Mouse (Mus musculus) urinary bladder, adult 18-20 months (tissue): ENCODE measurements at regions not wholly inside any gene's neighbourhood (a gene's known extent, or its start where the extent isn't known, plus 50 kb on each side); places are given as distances from the start of the nearest gene placed in this dataset.
A peak's percentile ranks its signal among the peaks of the same experiment; 100 is the strongest.
"Not testable (repeated sequence)": the region's sequence is repeated elsewhere in the genome, so short reads cannot be mapped to it uniquely, and the experiment has no call there.

Source experiments
- DNase-seq, 2 experiments: peaks; one replicate each; pipeline ENCODE4 v3.0.0; 2022; ENCODE audit warnings: low spot score in 2 of 2, mixed read lengths in 2 of 2

GRCm38 (mm10) chr7:138758386-138758785 lies 87.5 kb upstream of the Ppp2r2d start:
- no peak for DNase-seq

GRCm38 (mm10) chr7:138748442-138748841 lies 97.4 kb upstream of the Ppp2r2d start:
- DNase-seq: no peak

- no peak for DNase-seq
Observed at GRCm38 (mm10) chr7:138746616-138747015, 99.3 kb upstream of the Ppp2r2d start.

GRCm38 (mm10) chr7:138742516-138742845 lies 103.4 kb upstream of the Ppp2r2d start:
- no peak for DNase-seq

- DNase-seq: no peak
Observed at GRCm38 (mm10) chr7:138741816-138742515, 103.9 kb upstream of the Ppp2r2d start.

GRCm38 (mm10) chr7:138734254-138734653 lies 111.6 kb upstream of the Ppp2r2d start:
- DNase-seq: peak in 1 of 2 experiments; percentile 18

- DNase-seq: no peak
Observed at GRCm38 (mm10) chr7:138724829-138725228, 121.0 kb upstream of the Ppp2r2d start.

- no peak for DNase-seq
Observed at GRCm38 (mm10) chr7:138719608-138720007, 126.3 kb upstream of the Ppp2r2d start.

- no peak for DNase-seq
Observed at GRCm38 (mm10) chr7:138719115-138719514, 126.8 kb upstream of the Ppp2r2d start.

- no peak for DNase-seq
Observed at GRCm38 (mm10) chr7:138714731-138715130, 131.1 kb upstream of the Ppp2r2d start.

- DNase-seq: no peak
Observed at GRCm38 (mm10) chr7:138708373-138708772, 137.5 kb upstream of the Ppp2r2d start.

- not testable (repeated sequence) for DNase-seq
Observed at GRCm38 (mm10) chr7:138699599-138699998, 146.3 kb upstream of the Ppp2r2d start.

GRCm38 (mm10) chr7:138682161-138682560 lies 163.7 kb upstream of the Ppp2r2d start:
- DNase-seq: no peak

- DNase-seq: no peak
Observed at GRCm38 (mm10) chr7:138680530-138680929, 165.3 kb upstream of the Ppp2r2d start.

- no peak for DNase-seq
Observed at GRCm38 (mm10) chr7:138679575-138679974, 166.3 kb upstream of the Ppp2r2d start.

- no peak for DNase-seq
Observed at GRCm38 (mm10) chr7:138672959-138673358, 172.9 kb upstream of the Ppp2r2d start.

GRCm38 (mm10) chr7:138668337-138668736 lies 177.5 kb upstream of the Ppp2r2d start:
- DNase-seq: no peak

- DNase-seq: no peak
Observed at GRCm38 (mm10) chr7:138660124-138660523, 185.8 kb upstream of the Ppp2r2d start.

GRCm38 (mm10) chr7:138657521-138657920 lies 188.4 kb upstream of the Ppp2r2d start:
- DNase-seq: no peak

GRCm38 (mm10) chr7:138657076-138657475 lies 188.8 kb upstream of the Ppp2r2d start:
- no peak for DNase-seq

GRCm38 (mm10) chr7:138655940-138656339 lies 189.9 kb upstream of the Ppp2r2d start:
- no peak for DNase-seq

- no peak for DNase-seq
Observed at GRCm38 (mm10) chr7:138650946-138651345, 194.9 kb upstream of the Ppp2r2d start.

GRCm38 (mm10) chr7:138647636-138648035 lies 198.2 kb upstream of the Ppp2r2d start:
- no peak for DNase-seq
